7 mouse cellular contexts compared by ENCODE assay signal in the genomic region with DNA sequence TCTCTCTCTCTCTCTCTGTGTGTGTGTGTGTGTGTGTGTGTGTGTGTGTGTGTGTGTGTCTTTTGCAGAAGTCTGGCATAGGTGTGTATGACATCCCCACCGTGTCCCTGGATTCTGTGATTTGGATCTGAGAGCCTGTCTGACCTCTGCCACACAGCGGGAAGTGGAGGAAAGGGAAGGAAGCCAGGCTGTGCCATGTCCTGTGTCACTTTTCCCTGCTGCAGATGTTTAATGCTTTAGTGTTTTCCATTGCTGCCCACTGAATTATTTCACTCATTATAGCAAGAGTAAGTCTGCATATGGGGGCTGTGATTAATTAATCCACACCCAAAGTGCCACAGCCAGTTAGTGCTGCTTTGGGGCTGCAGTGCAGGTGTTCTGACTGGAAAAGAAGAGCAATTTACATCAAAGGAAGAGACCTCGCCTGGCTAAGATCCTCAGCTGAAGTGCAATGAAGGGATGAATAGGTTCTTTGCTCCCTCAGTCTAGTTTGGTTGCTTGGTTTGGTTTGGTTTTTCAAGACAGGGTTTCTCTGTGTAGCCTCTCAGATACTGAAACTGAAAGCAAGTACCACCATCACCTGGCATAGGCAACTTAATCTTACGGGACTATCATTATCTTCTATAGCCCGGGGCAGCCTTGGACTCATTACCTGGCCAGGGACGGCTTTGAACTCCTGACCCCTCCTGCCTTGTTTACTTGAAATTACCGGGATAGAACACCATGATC. TPM values are rescaled to one million over a fixed set of nuclear protein-coding genes. Genes with fewer than 3 reads are reported as not detected.
DNase-seq lines count a peak whose midpoint lies in the region; ATAC-seq and TF ChIP-seq lines count a peak whose summit lies in the region.

No protein-coding gene starts in this region.

- peak overlapping the region; percentile 15 for H3K27ac ChIP-seq in testis, adult 2 months (ENCODE audit: control insufficient read depth, insufficient read depth, low read depth, low read length)
- no peak overlapping the region for H3K27ac ChIP-seq in forebrain, embryonic 15.5 days (replicated peaks)
- H3K27ac ChIP-seq in limb, embryonic 14.5 days (replicated peaks; ENCODE audit: low read depth, low read length) = peak overlapping the region; percentile 81

- H3K9me3 ChIP-seq in forebrain, embryonic 15.5 days = no peaks in the 10 kb centered on the region
- H3K9me3 ChIP-seq in limb, embryonic 14.5 days (ENCODE audit: control insufficient read depth, low read length) = no peaks in the 10 kb centered on the region

- no peaks in the 10 kb centered on the region for H3K36me3 ChIP-seq in testis, adult 2 months (ENCODE audit: control insufficient read depth, insufficient read depth, low read length)
- no peaks in the 10 kb centered on the region for H3K36me3 ChIP-seq in forebrain, embryonic 15.5 days
- H3K36me3 ChIP-seq in limb, embryonic 14.5 days (ENCODE audit: control insufficient read depth, insufficient read depth, low read length) = no peaks in the 10 kb centered on the region

- ATAC-seq in forebrain, embryonic 15.5 days (replicated peaks) = no peak
- ATAC-seq in limb, embryonic 14.5 days (ENCODE audit: low FRiP score, low read depth) = no peak

- WGBS in forebrain, embryonic 15.5 days = 50% methylated on average over 7 of the region's 7 CpGs
- 28% methylated on average over 7 of the region's 7 CpGs for WGBS in limb, embryonic 14.5 days

- no peak for DNase-seq in testis, postnatal 14 days (ENCODE audit: low spot score)
- DNase-seq in limb, embryonic 14.5 days (ENCODE audit: low spot score) = peak; percentile 4
- DNase-seq in thymus, postnatal 14 days = peak; percentile 24
- no peak for DNase-seq in urinary bladder, postnatal 36 days (ENCODE audit: low spot score in 2 of 2)
- DNase-seq in ovary, postnatal 10 days (ENCODE audit: low spot score) = no peak

- no peak for TF ChIP-seq POLR2A in testis, adult 2 months (IDR thresholded peaks at IDR 0.05; ENCODE audit: control insufficient read depth, low read depth, low read length)
- TF ChIP-seq POLR2A in limb, embryonic 14.5 days (IDR thresholded peaks at IDR 0.05; ENCODE audit: borderline replicate concordance, extremely low read depth, insufficient read depth, insufficient read length) = no peak

- H3K4me3 ChIP-seq in testis, adult 2 months (ENCODE audit: control insufficient read depth, low read depth, low read length) = no peak overlapping the region
- H3K4me3 ChIP-seq in forebrain, embryonic 15.5 days = peak overlapping the region; percentile 60
- peak overlapping the region; percentile 37; the same call in 1 of the 2 replicates for H3K4me3 ChIP-seq in limb, embryonic 14.5 days (replicated peaks; ENCODE audit: low read length)

- peak overlapping the region; percentile 96 for H3K4me2 ChIP-seq in forebrain, embryonic 15.5 days (replicated peaks)
- peak overlapping the region; percentile 88 for H3K4me2 ChIP-seq in limb, embryonic 14.5 days (replicated peaks; ENCODE audit: low read depth, low read length, severe bottlenecking)

- H3K9ac ChIP-seq in forebrain, embryonic 15.5 days (replicated peaks) = peak overlapping the region; percentile 53; the same call in 1 of the 2 replicates
- peak overlapping the region; percentile 50 for H3K9ac ChIP-seq in limb, embryonic 14.5 days (ENCODE audit: low read depth, low read length, severe bottlenecking)

- peaks cover 10% of the 10 kb centered on the region for H3K4me1 ChIP-seq in testis, adult 2 months (ENCODE audit: control insufficient read depth, insufficient read depth, low read length)
- peaks cover 25% of the 10 kb centered on the region for H3K4me1 ChIP-seq in forebrain, embryonic 15.5 days
- peaks cover 31% of the 10 kb centered on the region for H3K4me1 ChIP-seq in limb, embryonic 14.5 days (ENCODE audit: control insufficient read depth, insufficient read depth, low read length)

- H3K27me3 ChIP-seq in testis, adult 2 months (ENCODE audit: control insufficient read depth, insufficient read depth, low read length) = no peaks in the 10 kb centered on the region
- no peaks in the 10 kb centered on the region; the same call in 1 of the 2 replicates for H3K27me3 ChIP-seq in forebrain, embryonic 15.5 days
- no peaks in the 10 kb centered on the region for H3K27me3 ChIP-seq in limb, embryonic 14.5 days (ENCODE audit: control insufficient read depth, insufficient read depth, low read length)

- no peak for TF ChIP-seq CTCF in testis, adult 2 months (IDR thresholded peaks at IDR 0.05; ENCODE audit: control insufficient read depth, insufficient read depth, insufficient replicate concordance, low read depth, low read length)

RNA-seq across cellular contexts. Expression of a gene that starts 51.2 kb away (rescaled TPM):
- 3.9 and 5.1 TPM in 2 replicates for polyA plus RNA-seq in testis, adult 2 months (2012; rRNA removed)
- polyA plus RNA-seq in forebrain, embryonic 15.5 days (2015; fragmentation: Nextera tagmentation; extraction: Ambion mirVana) = 7.4 and 8.1 TPM in 2 replicates
- 6.3 and 6.8 TPM in 2 replicates for polyA plus RNA-seq in limb, embryonic 14.5 days (2012; rRNA removed)
- 6.4 and 7.5 TPM in 2 replicates for polyA plus RNA-seq in limb, embryonic 14.5 days (2014; fragmentation: Nextera tagmentation; extraction: Ambion mirVana)

Comparison
In these comparisons a context has a peak if more than half of its experiments do, and no peak if none do; other contexts are left out.
1. DNase-seq: peak in limb, embryonic 14.5 days (single experiment) and thymus, postnatal 14 days (single experiment); none in testis, postnatal 14 days (single experiment), urinary bladder, postnatal 36 days (0 of 2) and ovary, postnatal 10 days (single experiment).